Mouse (Mus musculus) brown adipose tissue, adult 24 weeks (tissue): ENCODE data around the gene Pcnp. TPM values are rescaled to one million over a fixed set of nuclear protein-coding genes. Genes with fewer than 3 reads are reported as not detected.
"Not testable (repeated sequence)": the region's sequence is repeated elsewhere in the genome, so short reads cannot be mapped to it uniquely, and the experiment has no call there.

ENCODE experiments used
- H3K27ac ChIP-seq: fragments of 200-500 bp; replicated peaks from 2 replicates; pipeline ENCODE4 v1.5.1; 2012; ENCODE audit warnings: low read depth, mild to moderate bottlenecking, low read length
- H3K4me1 ChIP-seq: fragments of 200-500 bp; 2 replicates; pipeline ENCODE4 v1.6.1; 2012; ENCODE audit warnings: low read length, mixed read lengths; ENCODE audit not compliant: control insufficient read depth, insufficient read depth, insufficient read length
- H3K4me3 ChIP-seq: fragments of 200-500 bp; 2 replicates; pipeline ENCODE4 v1.5.1; 2012; ENCODE audit warnings: low read depth, mild to moderate bottlenecking, low read length, moderate library complexity; ENCODE audit not compliant: insufficient read depth
- polyA plus RNA-seq: library from polyadenylated mRNA; stranded (reverse); fragments of >200 nt; gene quantifications from 2 replicates; pipeline ENCODE4 v1.2.4, GENCODE M21; 2012; ENCODE audit not compliant: missing spikeins, insufficient read depth, insufficient read length

Pcnp gene
- polyA plus RNA-seq, 1 experiment: 80.9 TPM

- H3K27ac ChIP-seq: no peak overlapping the region
- H3K4me1 ChIP-seq: no peaks in the 10 kb centered on the region
- no peak overlapping the region for H3K4me3 ChIP-seq
Observed at GRCm38 (mm10) chr16:55964126-55964949, 65.2 kb downstream of the Pcnp start.

- not testable (repeated sequence) for H3K27ac ChIP-seq, H3K4me3 ChIP-seq, H3K4me1 ChIP-seq
Observed at GRCm38 (mm10) chr16:55963068-55963467, 66.5 kb downstream of the Pcnp start.

Other genes starting within 250 kb of the Pcnp start
- 4.2 and 6.9 TPM in 2 replicates for gene Nfkbiz, start 190.8 kb downstream of the Pcnp start, polyA plus RNA-seq
- 0.17 TPM in 1 of 2 replicates, not detected in the other for gene Nxpe3, start 134.5 kb downstream of the Pcnp start, polyA plus RNA-seq
- 1.4 and 2.0 TPM in 2 replicates for gene Cep97, start 94.9 kb downstream of the Pcnp start, polyA plus RNA-seq
- 743 and 883 TPM in 2 replicates for gene Rpl24, start 63.5 kb downstream of the Pcnp start, polyA plus RNA-seq
- 6.5 and 7.2 TPM in 2 replicates for gene Zbtb11, start 55.9 kb downstream of the Pcnp start, polyA plus RNA-seq
- gene Trmt10c, start 8.1 kb upstream of the Pcnp start, polyA plus RNA-seq: 24.5 and 25.4 TPM in 2 replicates
- gene Senp7, start 18.6 kb upstream of the Pcnp start, polyA plus RNA-seq: 12.2 and 13.9 TPM in 2 replicates
- 1.3 TPM in 1 of 2 replicates, not detected in the other for gene Impg2, start 174.6 kb upstream of the Pcnp start, polyA plus RNA-seq